Mouse (Mus musculus) testis, postnatal 10 days (tissue): ENCODE data around the gene Papola.
A peak's percentile ranks its signal among the peaks of the same experiment; 100 is the strongest.

Experiments
- DNase-seq: peaks from one replicate; pipeline ENCODE4 v3.0.0; 2021; ENCODE audit warnings: low spot score

Gene Papola

GRCm38 (mm10) chr12:105784196-105784999 lies at the start of gene Papola:
Gene Papola (plus strand): TSS chr12:105784694.
- DNase-seq, result peak; percentile 91

GRCm38 (mm10) chr12:105735226-105735888 lies 49.1 kb upstream of the Papola start:
- DNase-seq, result no peak

GRCm38 (mm10) chr12:105735889-105736251 lies 48.6 kb upstream of the Papola start:
- DNase-seq, result no peak

GRCm38 (mm10) chr12:105738316-105739096 lies 46.0 kb upstream of the Papola start:
- no peak for DNase-seq

- no peak for DNase-seq
Observed at GRCm38 (mm10) chr12:105739656-105740055, 44.8 kb upstream of the Papola start.

- no peak for DNase-seq
Observed at GRCm38 (mm10) chr12:105748114-105748513, 36.4 kb upstream of the Papola start.

GRCm38 (mm10) chr12:105753813-105754212 lies 30.7 kb upstream of the Papola start:
- no peak for DNase-seq

GRCm38 (mm10) chr12:105757816-105758497 lies 26.5 kb upstream of the Papola start:
- DNase-seq, result no peak

GRCm38 (mm10) chr12:105758911-105759310 lies 25.6 kb upstream of the Papola start:
- no peak for DNase-seq

GRCm38 (mm10) chr12:105759849-105760478 lies 24.5 kb upstream of the Papola start:
- DNase-seq, result no peak

- no peak for DNase-seq
Observed at GRCm38 (mm10) chr12:105761171-105761570, 23.3 kb upstream of the Papola start.

GRCm38 (mm10) chr12:105761629-105762028 lies 22.9 kb upstream of the Papola start:
- DNase-seq, result no peak

GRCm38 (mm10) chr12:105769700-105770099 lies 14.8 kb upstream of the Papola start:
- DNase-seq, result no peak

GRCm38 (mm10) chr12:105774871-105775270 lies 9.6 kb upstream of the Papola start:
- no peak for DNase-seq

- DNase-seq, result no peak
Observed at GRCm38 (mm10) chr12:105777651-105778050, 6.8 kb upstream of the Papola start.

GRCm38 (mm10) chr12:105785000-105785774 lies 693 bp downstream of the Papola start:
- DNase-seq, result peak; percentile 78

- no peak for DNase-seq
Observed at GRCm38 (mm10) chr12:105786113-105786512, 1.6 kb downstream of the Papola start.

- DNase-seq, result no peak
Observed at GRCm38 (mm10) chr12:105787626-105788025, 3.1 kb downstream of the Papola start.

GRCm38 (mm10) chr12:105789885-105790284 lies 5.4 kb downstream of the Papola start:
- no peak for DNase-seq

GRCm38 (mm10) chr12:105794896-105795295 lies 10.4 kb downstream of the Papola start:
- DNase-seq, result no peak

GRCm38 (mm10) chr12:105798001-105798400 lies 13.5 kb downstream of the Papola start:
- DNase-seq, result no peak
